Mouse (Mus musculus): Measurements from ENCODE around the gene Fam20c. TPM values are rescaled to one million over a fixed set of nuclear protein-coding genes. Genes with fewer than 3 reads are reported as not detected.

Fam20c gene
- total and polyA plus RNA-seq, 2 experiments from 2014 or later: 4.4 to 9.1 TPM

DNA sequence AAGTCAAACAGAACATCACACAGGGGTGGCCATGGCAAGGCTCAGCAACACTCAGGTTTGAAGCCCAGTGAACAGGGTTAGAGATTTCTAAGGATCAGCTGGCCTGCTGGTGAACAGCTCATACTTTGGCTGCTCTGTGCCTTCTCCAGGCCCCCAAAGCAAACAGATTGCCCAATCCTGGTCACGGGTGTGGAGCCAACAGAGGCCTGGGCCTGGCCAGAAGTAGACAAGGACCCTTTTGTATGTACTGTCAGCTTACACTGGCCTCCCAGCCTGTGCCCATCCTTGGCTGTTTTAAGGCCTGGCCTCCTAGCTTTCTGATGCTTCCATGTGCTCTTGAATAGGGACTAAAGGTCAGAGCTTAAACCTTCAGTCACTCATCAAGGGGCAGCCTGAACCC, 22.0 kb downstream of the Fam20c start:
- Histone ChIP-seq H3K9ac (replicated peaks; ENCODE audit: low read depth, low read length) (no peak overlapping the region), H3K4me2 (ENCODE audit: low read depth, low read length) (no peak overlapping the region), H3K36me3 (replicated peaks; ENCODE audit: control insufficient read depth, insufficient read depth, low read length) (no peaks in the 10 kb centered on the region), H3K4me3 (ENCODE audit: low read depth, low read length) (no peak overlapping the region), H3K9me3 (replicated peaks; ENCODE audit: control insufficient read depth, low read length) (no peaks in the 10 kb centered on the region), H3K27me3 (ENCODE audit: control insufficient read depth, insufficient read depth, low read length) (no peaks in the 10 kb centered on the region), H3K27ac (ENCODE audit: low read depth) (no peak overlapping the region), H3K4me1 (ENCODE audit: control insufficient read depth, insufficient read depth) (peaks cover 4% of the 10 kb centered on the region; the same call in 1 of the 2 replicates)
- WGBS: 70% methylated on average over 1 of the region's 1 CpGs
- ATAC-seq (ENCODE audit: insufficient read depth, low read depth) (no peak), DNase-seq (ENCODE audit: low spot score) (no peak)
- TF ChIP-seq CTCF (IDR thresholded peaks at IDR 0.05; ENCODE audit: low read depth): no peak
- no peak for TF ChIP-seq EP300 (IDR thresholded peaks at IDR 0.05; ENCODE audit: low read depth)

DNA sequence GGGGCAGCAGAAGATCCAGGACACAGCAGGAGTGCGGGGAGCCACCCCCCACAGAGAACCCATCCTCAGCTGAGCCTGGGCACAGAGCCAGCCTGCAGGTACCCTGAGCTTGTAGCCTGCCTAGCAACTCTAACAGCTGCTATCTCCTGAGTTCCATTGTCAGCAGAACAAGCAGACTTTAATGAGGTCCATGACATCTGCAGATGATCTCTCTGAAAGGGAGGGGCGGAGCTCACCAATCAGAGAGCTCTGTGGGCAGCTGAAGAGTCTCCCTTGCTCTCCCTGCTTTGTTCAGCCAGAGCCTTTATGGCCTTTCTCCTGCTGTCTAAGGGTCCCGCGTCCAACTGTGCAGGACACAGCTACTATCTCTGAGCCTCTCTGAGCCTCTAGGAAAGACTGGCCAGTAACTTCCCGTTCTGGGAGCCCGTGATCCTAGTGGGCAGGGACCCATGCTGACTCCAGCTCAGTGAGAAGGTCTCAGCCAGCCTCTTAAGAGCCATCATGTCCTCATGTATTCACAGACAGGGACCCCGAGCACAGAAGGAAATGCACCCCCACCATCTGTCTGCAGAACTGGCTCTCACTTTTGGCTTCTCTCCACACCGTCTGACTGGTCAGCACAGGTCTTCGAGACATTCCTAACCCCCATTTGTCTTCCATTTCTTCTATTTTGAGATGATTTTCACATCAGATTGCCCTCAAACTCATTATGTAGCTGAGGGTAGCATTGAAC, 24.6 kb downstream of the Fam20c start:
- no peak overlapping the region for H3K4me2 ChIP-seq (ENCODE audit: low read depth, low read length)
- H3K9ac ChIP-seq (replicated peaks; ENCODE audit: low read depth, low read length): no peak overlapping the region
- H3K9me3 ChIP-seq (replicated peaks; ENCODE audit: control insufficient read depth, low read length): no peaks in the 10 kb centered on the region
- no peak overlapping the region for H3K27ac ChIP-seq (ENCODE audit: low read depth)
- no peak; the same call in 1 of the 2 replicates for ATAC-seq (ENCODE audit: insufficient read depth, low read depth)
- WGBS: 52% methylated on average over 9 of the region's 9 CpGs
- no peaks in the 10 kb centered on the region for H3K27me3 ChIP-seq (ENCODE audit: control insufficient read depth, insufficient read depth, low read length)
- no peak for DNase-seq (ENCODE audit: low spot score)
- H3K36me3 ChIP-seq (replicated peaks; ENCODE audit: control insufficient read depth, insufficient read depth, low read length): no peaks in the 10 kb centered on the region
- no peak for TF ChIP-seq EP300 (IDR thresholded peaks at IDR 0.05; ENCODE audit: low read depth)
- H3K4me3 ChIP-seq (ENCODE audit: low read depth, low read length): no peak overlapping the region
- peaks cover 9% of the 10 kb centered on the region for H3K4me1 ChIP-seq (ENCODE audit: control insufficient read depth, insufficient read depth)

DNA sequence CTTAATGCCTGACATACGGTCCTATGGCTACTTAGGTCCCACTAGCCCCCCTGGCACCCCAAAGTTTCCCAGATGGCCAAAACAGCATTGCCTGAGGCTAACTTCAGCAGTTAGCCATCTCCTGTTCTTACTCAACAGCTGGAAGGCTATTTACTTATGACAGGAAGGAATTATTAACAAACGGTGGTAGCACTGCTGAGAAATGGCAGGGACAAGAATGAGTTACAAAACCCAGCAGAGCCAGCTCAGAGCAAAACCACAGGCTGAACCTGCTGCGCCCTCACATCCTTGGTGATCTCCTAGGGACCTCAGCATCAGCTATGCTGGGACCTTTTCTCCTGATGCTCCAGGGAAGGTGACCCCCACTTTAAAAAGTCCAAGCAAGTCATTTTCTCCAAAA, 25.3 kb downstream of the Fam20c start:
- 75% methylated on average over 3 of the region's 3 CpGs for WGBS
- TF ChIP-seq CTCF (IDR thresholded peaks at IDR 0.05; ENCODE audit: low read depth): no peak
- no peak for TF ChIP-seq EP300 (IDR thresholded peaks at IDR 0.05; ENCODE audit: low read depth)
- H3K4me1 ChIP-seq (ENCODE audit: control insufficient read depth, insufficient read depth): peaks cover 9% of the 10 kb centered on the region
- no peak for ATAC-seq (ENCODE audit: insufficient read depth, low read depth)
- DNase-seq (ENCODE audit: low spot score): no peak
- no peak overlapping the region for H3K27ac ChIP-seq (ENCODE audit: low read depth)
- H3K9me3 ChIP-seq (replicated peaks; ENCODE audit: control insufficient read depth, low read length): no peaks in the 10 kb centered on the region
- H3K27me3 ChIP-seq (ENCODE audit: control insufficient read depth, insufficient read depth, low read length): no peaks in the 10 kb centered on the region
- no peaks in the 10 kb centered on the region for H3K36me3 ChIP-seq (replicated peaks; ENCODE audit: control insufficient read depth, insufficient read depth, low read length)
- no peak overlapping the region for H3K4me2 ChIP-seq (ENCODE audit: low read depth, low read length)
- H3K9ac ChIP-seq (replicated peaks; ENCODE audit: low read depth, low read length): no peak overlapping the region
- H3K4me3 ChIP-seq (ENCODE audit: low read depth, low read length): no peak overlapping the region

GRCm38 (mm10) chr5:138782697-138783096, 28.4 kb downstream of the Fam20c start:
- no peak for DNase-seq (ENCODE audit: low spot score)
- WGBS: 82% methylated on average over 1 of the region's 1 CpGs
- no peak overlapping the region for H3K9ac ChIP-seq (replicated peaks; ENCODE audit: low read depth, low read length)
- H3K4me1 ChIP-seq (ENCODE audit: control insufficient read depth, insufficient read depth): peaks cover 9% of the 10 kb centered on the region
- no peaks in the 10 kb centered on the region for H3K27me3 ChIP-seq (ENCODE audit: control insufficient read depth, insufficient read depth, low read length)
- H3K36me3 ChIP-seq (replicated peaks; ENCODE audit: control insufficient read depth, insufficient read depth, low read length): no peaks in the 10 kb centered on the region
- no peak overlapping the region for H3K4me2 ChIP-seq (ENCODE audit: low read depth, low read length)
- H3K9me3 ChIP-seq (replicated peaks; ENCODE audit: control insufficient read depth, low read length): no peaks in the 10 kb centered on the region
- ATAC-seq (ENCODE audit: insufficient read depth, low read depth): no peak
- H3K27ac ChIP-seq (ENCODE audit: low read depth): no peak overlapping the region
- TF ChIP-seq EP300 (IDR thresholded peaks at IDR 0.05; ENCODE audit: low read depth) (no peak), CTCF (IDR thresholded peaks at IDR 0.05; ENCODE audit: low read depth) (no peak)
- no peak overlapping the region for H3K4me3 ChIP-seq (ENCODE audit: low read depth, low read length)

DNA sequence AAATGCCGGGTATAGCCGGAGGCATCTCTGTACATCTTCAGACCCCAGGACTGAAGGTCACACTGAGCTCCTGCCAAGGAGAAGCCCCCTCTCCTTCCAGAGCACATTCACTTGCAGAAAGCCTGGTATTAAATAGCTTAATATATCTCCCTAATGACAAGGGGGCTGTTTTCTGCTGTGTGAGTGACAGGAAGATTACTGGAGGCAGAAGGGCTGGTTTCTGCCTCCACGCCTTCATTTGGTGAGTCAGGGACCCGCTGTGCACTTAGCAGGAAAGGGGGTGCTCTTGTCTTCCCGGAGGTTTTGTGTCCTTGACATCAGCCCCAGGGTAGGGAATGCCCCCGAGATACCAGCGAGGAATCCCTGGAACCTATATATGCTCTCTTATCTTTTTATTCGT, 28.9 kb downstream of the Fam20c start:
- H3K27me3 ChIP-seq (ENCODE audit: control insufficient read depth, insufficient read depth, low read length): no peaks in the 10 kb centered on the region
- H3K4me1 ChIP-seq (ENCODE audit: control insufficient read depth, insufficient read depth): peaks cover 9% of the 10 kb centered on the region
- no peak overlapping the region for H3K4me3 ChIP-seq (ENCODE audit: low read depth, low read length)
- WGBS: 43% methylated on average over 8 of the region's 8 CpGs
- no peak overlapping the region for H3K9ac ChIP-seq (replicated peaks; ENCODE audit: low read depth, low read length)
- H3K36me3 ChIP-seq (replicated peaks; ENCODE audit: control insufficient read depth, insufficient read depth, low read length): no peaks in the 10 kb centered on the region
- no peak for DNase-seq (ENCODE audit: low spot score)
- no peak for ATAC-seq (ENCODE audit: insufficient read depth, low read depth)
- no peak overlapping the region for H3K4me2 ChIP-seq (ENCODE audit: low read depth, low read length)
- no peak for TF ChIP-seq CTCF (IDR thresholded peaks at IDR 0.05; ENCODE audit: low read depth)
- TF ChIP-seq EP300 (IDR thresholded peaks at IDR 0.05; ENCODE audit: low read depth): no peak
- H3K27ac ChIP-seq (ENCODE audit: low read depth): no peak overlapping the region
- H3K9me3 ChIP-seq (replicated peaks; ENCODE audit: control insufficient read depth, low read length): no peaks in the 10 kb centered on the region

DNA sequence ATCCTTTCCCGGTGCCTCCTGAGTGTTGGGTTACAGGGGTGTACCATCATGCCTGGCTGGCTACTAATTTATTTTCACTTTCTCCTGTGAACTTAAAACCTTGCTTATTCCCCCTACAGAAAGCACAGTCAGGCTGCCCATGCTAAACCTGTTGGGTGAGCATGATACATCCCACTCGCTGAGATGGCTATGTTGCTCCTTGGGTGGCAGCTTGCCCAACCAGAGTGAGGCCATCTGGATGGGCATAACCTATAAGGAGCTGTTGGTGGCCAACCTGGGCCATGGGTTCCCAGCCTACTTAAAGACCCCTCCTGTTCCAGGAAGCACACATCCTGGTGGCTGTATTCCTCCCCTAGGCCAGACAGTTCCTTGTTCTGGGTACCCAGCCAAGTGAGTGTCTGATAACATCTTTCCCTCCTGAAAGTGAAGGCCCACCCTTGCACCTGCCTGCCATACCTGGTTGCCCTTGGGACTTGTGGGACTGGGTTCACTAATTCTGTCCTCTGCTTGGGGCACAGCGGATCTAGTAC, 31.7 kb downstream of the Fam20c start:
- H3K9me3 ChIP-seq (replicated peaks; ENCODE audit: control insufficient read depth, low read length): no peaks in the 10 kb centered on the region
- H3K4me2 ChIP-seq (ENCODE audit: low read depth, low read length): no peak overlapping the region
- peaks cover 9% of the 10 kb centered on the region; the same call in 1 of the 2 replicates for H3K4me1 ChIP-seq (ENCODE audit: control insufficient read depth, insufficient read depth)
- WGBS: 87% methylated on average over 3 of the region's 3 CpGs
- no peaks in the 10 kb centered on the region for H3K27me3 ChIP-seq (ENCODE audit: control insufficient read depth, insufficient read depth, low read length)
- DNase-seq (ENCODE audit: low spot score): no peak
- no peaks in the 10 kb centered on the region for H3K36me3 ChIP-seq (replicated peaks; ENCODE audit: control insufficient read depth, insufficient read depth, low read length)
- TF ChIP-seq EP300 (IDR thresholded peaks at IDR 0.05; ENCODE audit: low read depth): no peak
- TF ChIP-seq CTCF (IDR thresholded peaks at IDR 0.05; ENCODE audit: low read depth): no peak
- no peak overlapping the region for H3K9ac ChIP-seq (replicated peaks; ENCODE audit: low read depth, low read length)
- no peak for ATAC-seq (ENCODE audit: insufficient read depth, low read depth)
- no peak overlapping the region for H3K27ac ChIP-seq (ENCODE audit: low read depth)
- no peak overlapping the region for H3K4me3 ChIP-seq (ENCODE audit: low read depth, low read length)

Data from heart, postnatal 0 days (tissue).